Mouse (Mus musculus): ENCODE measurements around the gene Pms2. TPM values are rescaled to one million over a fixed set of nuclear protein-coding genes. Genes with fewer than 3 reads are reported as not detected.

Gene Pms2
- polyA plus RNA-seq, 1 experiment from 2014 or later, result 33.4 TPM

DNA sequence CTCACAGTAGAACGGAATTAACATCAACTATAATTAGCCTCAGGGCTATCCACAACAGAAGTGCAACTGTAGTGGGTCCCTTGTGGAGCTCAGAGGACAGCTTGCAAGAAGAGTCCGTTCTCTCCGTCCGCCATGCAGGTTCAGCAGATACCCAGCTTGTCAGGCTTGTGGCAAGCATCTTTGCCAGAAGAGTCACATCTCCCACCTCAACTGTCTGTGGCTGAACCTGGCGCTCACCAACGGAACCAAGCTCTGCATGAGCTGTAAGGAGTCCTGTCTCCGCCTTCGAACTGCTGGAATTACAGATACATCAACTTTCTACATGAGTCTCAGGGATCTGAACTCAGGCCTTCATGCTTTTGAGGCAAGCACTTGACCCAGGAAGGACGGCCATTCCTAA, 26.4 kb downstream of the Pms2 start:
- no peak overlapping the region for H3K4me2 ChIP-seq
- no peak overlapping the region for H3K4me3 ChIP-seq
- no peak overlapping the region for H3K9ac ChIP-seq
- no peak overlapping the region for H3K27ac ChIP-seq
- no peaks in the 10 kb centered on the region for H3K9me3 ChIP-seq (replicated peaks)
- H3K27me3 ChIP-seq, result no peaks in the 10 kb centered on the region
- H3K4me1 ChIP-seq, result 0 out of 2 replicates have a peak, but pooled peaks cover 4% of the 10 kb centered on the region
- ATAC-seq, result no peak
- 85% methylated on average over 9 of the region's 9 CpGs for WGBS
- H3K36me3 ChIP-seq (ENCODE audit: poor library complexity, severe bottlenecking), result peaks cover 12% of the 10 kb centered on the region; the same call in 1 of the 2 replicates

DNA sequence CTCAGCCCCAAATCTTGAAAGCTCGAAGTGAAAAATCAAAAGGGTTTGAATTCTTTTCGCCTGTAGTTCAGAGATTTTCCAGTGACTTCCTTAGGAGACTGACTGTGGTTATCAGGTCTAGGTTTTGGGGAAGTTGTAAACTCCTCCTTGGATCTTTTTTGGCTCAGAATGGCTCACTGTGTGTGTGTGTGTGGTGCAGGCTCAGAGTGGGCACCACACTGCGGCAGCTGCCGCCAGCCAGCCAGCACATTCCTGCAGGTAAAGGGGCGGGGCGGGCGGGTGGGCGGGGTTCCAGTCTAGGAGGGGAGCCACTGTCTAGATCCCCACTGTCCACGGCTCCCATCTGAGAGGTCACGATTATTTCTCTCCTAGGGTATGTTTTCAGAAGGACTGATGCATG, 31.8 kb downstream of the Pms2 start:
- Histone ChIP-seq H3K4me3 (no peak overlapping the region), H3K9me3 (replicated peaks) (no peaks in the 10 kb centered on the region), H3K27me3 (no peaks in the 10 kb centered on the region), H3K4me1 (no peaks in the 10 kb centered on the region), H3K9ac (no peak overlapping the region), H3K36me3 (ENCODE audit: poor library complexity, severe bottlenecking) (no peaks in the 10 kb centered on the region), H3K27ac (no peak overlapping the region), H3K4me2 (no peak overlapping the region)
- no peak for ATAC-seq
- WGBS, result 21% methylated on average over 9 of the region's 10 CpGs

- Histone ChIP-seq H3K4me3 (no peak overlapping the region), H3K9me3 (replicated peaks) (no peaks in the 10 kb centered on the region), H3K27ac (peak overlapping the region; percentile 36), H3K36me3 (ENCODE audit: poor library complexity, severe bottlenecking) (no peaks in the 10 kb centered on the region), H3K27me3 (no peaks in the 10 kb centered on the region), H3K9ac (no peak overlapping the region), H3K4me1 (no peaks in the 10 kb centered on the region), H3K4me2 (no peak overlapping the region)
- no peak for ATAC-seq
- 84% methylated on average over 14 of the region's 14 CpGs for WGBS
These were observed 33.7 kb downstream of the Pms2 start for GRCm38 (mm10) chr5:143943231-143944125.

DNA sequence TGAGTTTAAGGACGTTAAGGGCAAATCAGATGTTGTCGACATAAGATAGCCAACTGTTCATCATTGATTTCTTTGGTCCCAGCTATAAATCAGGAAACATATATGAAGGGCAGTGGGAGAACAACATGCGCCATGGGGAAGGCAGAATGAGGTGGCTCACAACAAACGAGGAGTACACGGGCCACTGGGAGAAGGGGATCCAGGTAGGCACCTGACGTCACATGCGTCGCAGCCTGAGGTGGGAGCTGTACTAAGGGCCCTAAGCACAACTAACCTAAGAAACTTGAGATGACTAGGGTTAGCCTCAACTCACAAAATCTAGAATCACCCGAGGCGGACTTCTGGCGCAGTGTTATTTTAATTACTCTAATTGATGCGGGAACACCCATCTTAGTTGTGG, 38.6 kb downstream of the Pms2 start:
- Histone ChIP-seq H3K27ac (no peak overlapping the region), H3K9ac (no peak overlapping the region), H3K4me1 (no peaks in the 10 kb centered on the region), H3K36me3 (ENCODE audit: poor library complexity, severe bottlenecking) (no peaks in the 10 kb centered on the region), H3K9me3 (replicated peaks) (no peaks in the 10 kb centered on the region), H3K27me3 (no peaks in the 10 kb centered on the region), H3K4me3 (no peak overlapping the region), H3K4me2 (no peak overlapping the region)
- WGBS, result 90% methylated on average over 12 of the region's 12 CpGs
- ATAC-seq, result no peak

DNA sequence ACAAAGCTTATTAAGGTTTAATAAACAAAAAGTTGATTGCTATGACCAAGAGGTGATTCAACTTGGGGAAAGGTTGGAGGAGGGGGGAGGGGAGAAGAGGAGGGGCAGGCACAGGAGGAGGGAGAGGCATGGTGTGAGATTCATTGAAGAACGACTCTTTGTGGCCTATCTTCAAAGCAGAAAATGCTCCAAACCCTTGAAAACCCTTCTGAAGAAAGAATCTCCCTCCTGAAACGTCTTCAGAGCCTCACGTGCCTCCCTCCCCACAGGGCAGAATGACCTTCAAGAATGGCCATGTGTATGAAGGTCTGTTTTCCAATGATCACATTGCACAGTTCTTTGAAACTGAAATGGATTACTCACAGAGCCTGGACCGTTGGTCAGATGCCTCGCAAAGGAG, 40.3 kb downstream of the Pms2 start:
- Histone ChIP-seq H3K9me3 (replicated peaks) (no peaks in the 10 kb centered on the region), H3K4me3 (no peak overlapping the region), H3K4me2 (no peak overlapping the region), H3K4me1 (no peaks in the 10 kb centered on the region), H3K36me3 (ENCODE audit: poor library complexity, severe bottlenecking) (no peaks in the 10 kb centered on the region), H3K9ac (no peak overlapping the region), H3K27me3 (no peaks in the 10 kb centered on the region), H3K27ac (no peak overlapping the region)
- 51% methylated on average over 5 of the region's 5 CpGs for WGBS
- ATAC-seq, result no peak

- Histone ChIP-seq H3K4me3 (no peak overlapping the region), H3K4me1 (no peaks in the 10 kb centered on the region), H3K4me2 (no peak overlapping the region), H3K9me3 (replicated peaks) (no peaks in the 10 kb centered on the region; the same call in 1 of the 2 replicates), H3K27me3 (no peaks in the 10 kb centered on the region), H3K9ac (no peak overlapping the region), H3K27ac (no peak overlapping the region), H3K36me3 (ENCODE audit: poor library complexity, severe bottlenecking) (peaks cover 10% of the 10 kb centered on the region; the same call in 1 of the 2 replicates)
- ATAC-seq, result no peak
- WGBS, result 87% methylated on average over 6 of the region's 6 CpGs
These were observed 47.3 kb downstream of the Pms2 start for GRCm38 (mm10) chr5:143957101-143957500.

GRCm38 (mm10) chr5:143959551-143959950, 49.8 kb downstream of the Pms2 start:
- Histone ChIP-seq H3K27ac (no peak overlapping the region), H3K9ac (no peak overlapping the region), H3K4me3 (no peak overlapping the region), H3K4me1 (no peaks in the 10 kb centered on the region), H3K27me3 (no peaks in the 10 kb centered on the region), H3K36me3 (ENCODE audit: poor library complexity, severe bottlenecking) (peaks cover 10% of the 10 kb centered on the region; the same call in 1 of the 2 replicates), H3K4me2 (no peak overlapping the region), H3K9me3 (replicated peaks) (no peaks in the 10 kb centered on the region; the same call in 1 of the 2 replicates)
- no peak for ATAC-seq
- WGBS, result 93% methylated on average over 11 of the region's 11 CpGs

- no peak overlapping the region for H3K4me2 ChIP-seq
- no peak overlapping the region for H3K4me3 ChIP-seq
- no peaks in the 10 kb centered on the region for H3K9me3 ChIP-seq (replicated peaks)
- no peak for ATAC-seq
- H3K9ac ChIP-seq, result no peak overlapping the region
- H3K27me3 ChIP-seq, result no peaks in the 10 kb centered on the region
- H3K4me1 ChIP-seq, result no peaks in the 10 kb centered on the region
- no peak overlapping the region for H3K27ac ChIP-seq
- H3K36me3 ChIP-seq (ENCODE audit: poor library complexity, severe bottlenecking), result peaks cover 10% of the 10 kb centered on the region; the same call in 1 of the 2 replicates
- WGBS, result 93% methylated on average over 7 of the region's 8 CpGs
These were observed 51.4 kb downstream of the Pms2 start for GRCm38 (mm10) chr5:143961176-143961575.

DNA sequence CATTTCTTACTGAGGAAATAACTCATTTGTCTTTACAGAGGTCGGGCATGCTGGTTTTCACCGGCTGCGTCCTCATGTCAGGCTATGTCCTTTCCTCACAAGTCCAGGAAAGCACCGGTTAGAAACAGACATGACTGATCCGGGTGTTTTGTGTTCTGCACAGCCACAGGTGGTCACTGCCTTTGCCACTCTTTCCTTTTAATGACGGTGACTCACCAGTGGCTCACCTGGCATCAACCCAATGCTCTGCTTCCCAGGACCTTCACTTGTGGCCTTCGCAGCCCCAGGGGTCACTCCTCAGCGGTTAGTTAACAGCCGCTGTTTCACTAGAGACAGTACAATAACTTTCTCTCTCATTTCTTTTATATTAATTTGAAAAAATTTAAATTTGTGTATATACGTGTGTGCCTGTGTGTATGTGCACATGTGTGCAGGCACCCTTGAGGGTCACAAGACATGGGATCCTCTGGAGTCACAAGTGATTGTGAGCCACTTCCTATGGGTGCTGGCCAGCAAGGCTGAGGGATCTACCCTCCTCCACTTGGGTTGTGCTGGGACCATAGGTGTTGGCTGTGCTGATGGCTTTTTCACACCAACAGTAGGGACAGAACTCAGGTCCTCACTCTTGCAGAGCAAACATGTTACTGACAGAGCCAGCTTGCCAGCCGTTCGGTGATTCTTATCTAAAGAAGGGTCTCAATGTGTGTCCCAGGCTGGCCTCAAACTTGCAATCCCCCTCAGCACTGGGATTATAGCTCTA, 56.0 kb downstream of the Pms2 start:
- Histone ChIP-seq H3K27me3 (no peaks in the 10 kb centered on the region), H3K27ac (no peak overlapping the region), H3K4me2 (no peak overlapping the region), H3K36me3 (ENCODE audit: poor library complexity, severe bottlenecking) (no peaks in the 10 kb centered on the region), H3K4me1 (no peaks in the 10 kb centered on the region), H3K9ac (no peak overlapping the region), H3K4me3 (no peak overlapping the region), H3K9me3 (replicated peaks) (no peaks in the 10 kb centered on the region)
- 91% methylated on average over 12 of the region's 12 CpGs for WGBS
- no peak for ATAC-seq

GRCm38 (mm10) chr5:143966671-143967070, 56.9 kb downstream of the Pms2 start:
- no peaks in the 10 kb centered on the region for H3K9me3 ChIP-seq (replicated peaks)
- H3K9ac ChIP-seq, result no peak overlapping the region
- H3K27me3 ChIP-seq, result no peaks in the 10 kb centered on the region
- ATAC-seq, result no peak
- 90% methylated on average over 12 of the region's 12 CpGs for WGBS
- H3K27ac ChIP-seq, result no peak overlapping the region
- H3K4me3 ChIP-seq, result no peak overlapping the region
- no peaks in the 10 kb centered on the region for H3K36me3 ChIP-seq (ENCODE audit: poor library complexity, severe bottlenecking)
- H3K4me2 ChIP-seq, result no peak overlapping the region
- H3K4me1 ChIP-seq, result no peaks in the 10 kb centered on the region

DNA sequence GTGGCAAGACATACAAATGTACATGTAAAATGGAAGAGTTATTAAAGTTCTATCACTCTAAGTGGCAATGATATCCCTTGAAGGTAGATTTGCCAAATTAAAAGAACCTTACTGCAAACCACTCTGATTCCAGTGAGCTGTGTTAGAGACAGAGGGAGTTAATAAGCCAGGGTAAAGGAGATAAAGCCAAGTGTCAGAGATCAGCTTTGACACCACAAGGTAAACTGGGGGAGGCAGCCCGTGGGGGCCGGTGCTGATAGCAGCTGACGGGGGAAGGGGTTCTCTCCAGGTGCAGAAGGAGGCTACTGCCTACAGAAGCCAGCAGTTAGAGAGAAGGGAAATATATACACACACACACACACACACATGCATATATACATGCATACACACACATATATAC, 62.9 kb downstream of the Pms2 start:
- no peak overlapping the region for H3K27ac ChIP-seq
- H3K9ac ChIP-seq, result no peak overlapping the region
- H3K27me3 ChIP-seq, result no peaks in the 10 kb centered on the region
- H3K4me1 ChIP-seq, result no peaks in the 10 kb centered on the region
- H3K36me3 ChIP-seq (ENCODE audit: poor library complexity, severe bottlenecking), result no peaks in the 10 kb centered on the region
- H3K4me3 ChIP-seq, result no peak overlapping the region
- H3K9me3 ChIP-seq (replicated peaks), result no peaks in the 10 kb centered on the region
- no peak for ATAC-seq
- no peak overlapping the region for H3K4me2 ChIP-seq
- 75% methylated on average over 3 of the region's 3 CpGs for WGBS

GRCm38 (mm10) chr5:143974931-143975630, 65.3 kb downstream of the Pms2 start:
- Histone ChIP-seq H3K36me3 (ENCODE audit: poor library complexity, severe bottlenecking) (no peaks in the 10 kb centered on the region), H3K9me3 (replicated peaks) (no peaks in the 10 kb centered on the region), H3K27me3 (no peaks in the 10 kb centered on the region), H3K4me3 (no peak overlapping the region), H3K27ac (no peak overlapping the region), H3K4me2 (no peak overlapping the region), H3K9ac (no peak overlapping the region), H3K4me1 (no peaks in the 10 kb centered on the region)
- ATAC-seq, result peak; percentile 53; the same call in 1 of the 2 replicates
- 49% methylated on average over 4 of the region's 4 CpGs for WGBS

Measured in forebrain, embryonic 13.5 days (tissue).